Mouse (Mus musculus) left cerebral cortex, postnatal 4 days (tissue): ENCODE data around the gene Etfdh. TPM values are rescaled to one million over a fixed set of nuclear protein-coding genes. Genes with fewer than 3 reads are reported as not detected.

Source experiments
- DNase-seq: peaks from one replicate; pipeline ENCODE4 v3.0.0-alpha.2; 2022
- intact Hi-C: fragments of 180-260 bp; cut with DNase I; formaldehyde crosslinking; loops from one replicate; pipeline ENCODE4 v1.15.1; 2025
- total RNA-seq, 2 experiments: library from RNA; stranded (reverse); gene quantifications; 2 replicates each; pipeline ENCODE4 v1.2.3; 2021

Etfdh gene
- total RNA-seq = 10 to 100 TPM; 27.0 to 30.0 TPM

DNA sequence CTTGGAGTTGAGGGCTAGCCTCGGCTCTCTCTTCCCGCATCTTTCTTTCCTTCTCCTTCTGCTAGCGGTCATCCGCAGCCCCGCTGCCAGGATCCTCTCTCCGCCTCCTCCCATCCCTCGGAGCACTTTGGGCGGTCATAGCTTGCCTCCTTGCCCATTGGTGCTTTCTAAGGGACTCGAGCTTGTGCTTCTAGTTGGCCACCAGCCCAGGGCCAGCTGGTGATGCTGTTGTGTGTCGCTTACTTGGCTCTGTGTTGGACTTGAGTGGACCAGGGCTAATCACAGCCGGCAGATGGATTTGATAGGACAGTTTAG lies at the start of gene Etfdh:
Gene Etfdh (minus strand): TSS at position 85 of the 315 bp plus-strand sequence.
- peak; percentile 97 for DNase-seq
- intact Hi-C loops = no loop called here

DNA sequence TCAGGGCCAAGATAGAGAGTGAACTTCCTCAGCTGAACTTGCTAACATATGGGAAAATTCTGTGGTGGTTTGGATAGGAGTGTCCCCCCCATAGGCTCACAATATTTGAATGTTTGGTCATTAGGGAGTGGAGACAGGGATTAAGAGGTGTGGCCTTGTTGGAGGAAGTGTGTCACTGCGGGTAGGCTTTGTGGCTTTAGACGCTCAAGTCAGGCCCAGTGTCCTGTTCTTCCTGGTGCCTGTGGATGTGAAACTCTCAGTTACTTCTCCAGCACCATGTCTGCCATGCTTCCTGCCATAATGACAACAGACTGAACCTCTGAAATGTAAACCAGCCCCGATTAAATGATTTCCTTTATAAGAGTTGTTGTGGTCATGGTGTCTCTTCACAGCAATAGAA lies 47.1 kb upstream of the Etfdh start:
- DNase-seq = no peak
- intact Hi-C loops = no loop called here

DNA sequence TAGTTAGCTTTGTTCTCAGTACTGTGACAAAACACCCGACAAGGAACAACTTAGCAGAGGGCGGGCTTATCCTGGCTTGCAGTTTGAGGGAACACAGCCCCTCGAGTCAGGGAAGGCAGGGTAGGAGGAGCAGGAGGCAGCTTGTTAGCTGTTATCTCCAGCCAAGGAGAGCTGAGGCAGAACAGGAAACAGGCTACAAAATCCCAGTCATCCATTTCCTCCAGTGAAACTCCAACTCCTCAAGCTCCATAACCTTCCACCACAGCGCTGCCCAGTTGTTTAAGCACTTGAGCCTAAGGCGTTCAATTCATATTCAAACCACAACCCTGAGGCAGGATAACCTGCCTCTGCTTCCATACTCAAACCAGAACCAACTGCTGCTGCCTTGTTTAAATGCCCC lies 45.3 kb upstream of the Etfdh start:
- DNase-seq = no peak
- intact Hi-C loops = no loop called here

DNA sequence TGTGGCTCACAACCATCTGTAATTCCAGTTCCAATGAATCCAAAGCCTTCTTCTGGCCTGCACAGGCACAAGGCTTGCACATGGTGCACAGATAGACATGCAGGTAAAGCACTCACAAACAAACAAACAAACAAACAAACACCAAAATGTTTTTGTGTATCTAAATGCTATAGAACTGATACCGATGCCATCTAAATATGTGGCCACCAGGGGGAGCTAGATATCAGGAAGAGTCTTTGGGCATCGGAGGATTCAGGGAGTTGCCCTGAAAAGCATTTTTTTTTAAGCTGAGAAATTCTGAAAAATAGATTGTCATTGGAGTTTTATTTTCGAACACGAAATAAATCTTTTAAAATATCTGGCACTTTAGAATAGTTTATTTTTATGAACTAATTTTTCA lies 43.8 kb upstream of the Etfdh start:
- DNase-seq = peak; percentile 65
- intact Hi-C loops = loop anchor here (2.0 kb wide), 1 partner anchor 136 kb away; no protein-coding TSS in a partner anchor

DNA sequence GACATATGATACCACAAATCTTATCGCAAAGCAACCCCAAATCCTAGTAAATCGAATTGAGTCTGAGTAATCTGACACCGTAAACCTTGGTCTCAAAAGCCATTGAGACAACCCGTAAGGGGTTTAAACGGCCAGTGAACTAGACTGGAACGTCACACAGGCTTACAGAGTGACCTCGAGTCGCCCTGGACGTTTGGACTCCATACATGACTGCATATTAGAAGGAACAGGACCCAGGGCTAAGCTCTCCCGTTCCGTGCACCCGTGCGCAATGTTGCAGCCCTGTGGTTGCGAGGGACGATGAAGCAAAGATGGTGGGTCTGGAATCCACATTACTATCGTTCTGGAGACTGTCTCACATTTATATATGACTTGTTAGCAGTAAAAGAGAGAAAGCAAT lies 42.9 kb upstream of the Etfdh start:
- intact Hi-C loops = loop anchor here (2.0 kb wide), 1 partner anchor 137 kb away; no protein-coding TSS in a partner anchor
- DNase-seq = no peak

DNA sequence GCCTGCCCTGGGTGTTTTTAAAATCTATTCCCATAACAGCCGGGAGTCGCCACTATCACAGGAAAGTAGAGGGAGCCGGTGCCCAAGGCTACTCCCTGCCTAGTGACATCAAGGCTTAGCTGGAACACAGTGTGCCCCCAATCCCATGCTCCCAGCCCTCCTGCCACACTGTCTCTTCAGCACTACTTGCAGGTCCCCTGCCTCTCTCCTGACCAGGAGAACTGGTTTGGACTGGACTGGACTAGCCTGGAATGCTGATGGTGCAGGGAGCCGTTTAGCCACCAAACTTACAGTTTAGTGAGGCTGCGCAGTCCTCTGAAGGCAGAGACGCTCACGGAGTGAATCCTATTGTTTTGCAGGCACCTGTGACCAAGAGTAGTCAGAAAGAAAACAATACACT lies 41.3 kb upstream of the Etfdh start:
- intact Hi-C loops = no loop called here
- no peak for DNase-seq

DNA sequence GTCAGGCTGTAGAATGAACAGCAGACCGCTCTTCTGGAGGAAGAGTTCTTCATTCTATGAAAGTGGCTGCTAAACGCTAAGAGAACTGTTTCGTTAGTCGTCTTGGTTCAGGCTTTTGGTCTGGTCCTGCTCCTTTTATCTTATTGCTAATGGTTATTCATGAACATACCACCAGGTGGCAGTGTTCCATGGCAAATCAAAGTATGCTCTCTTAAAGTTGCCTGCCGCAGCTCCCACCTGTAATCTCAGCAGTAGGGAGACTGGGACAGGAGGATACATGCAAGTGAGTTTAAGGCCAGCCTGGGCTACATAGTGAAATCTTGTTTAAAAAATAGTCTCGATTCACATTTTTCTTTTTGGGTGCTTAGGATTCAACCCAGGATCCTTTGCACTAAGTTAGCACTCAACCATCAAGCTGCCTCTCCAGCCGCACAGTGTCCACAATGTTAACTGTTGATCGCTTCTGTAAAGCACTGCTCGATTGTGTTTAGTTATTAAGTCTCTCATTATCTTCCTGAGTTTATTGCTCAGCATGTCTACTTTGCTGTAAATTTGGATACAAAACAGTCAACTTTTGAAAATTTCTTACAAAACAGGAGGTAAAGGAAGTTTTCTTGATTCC lies 35.6 kb upstream of the Etfdh start:
- peak; percentile 26 for DNase-seq
- intact Hi-C loops = no loop called here

DNA sequence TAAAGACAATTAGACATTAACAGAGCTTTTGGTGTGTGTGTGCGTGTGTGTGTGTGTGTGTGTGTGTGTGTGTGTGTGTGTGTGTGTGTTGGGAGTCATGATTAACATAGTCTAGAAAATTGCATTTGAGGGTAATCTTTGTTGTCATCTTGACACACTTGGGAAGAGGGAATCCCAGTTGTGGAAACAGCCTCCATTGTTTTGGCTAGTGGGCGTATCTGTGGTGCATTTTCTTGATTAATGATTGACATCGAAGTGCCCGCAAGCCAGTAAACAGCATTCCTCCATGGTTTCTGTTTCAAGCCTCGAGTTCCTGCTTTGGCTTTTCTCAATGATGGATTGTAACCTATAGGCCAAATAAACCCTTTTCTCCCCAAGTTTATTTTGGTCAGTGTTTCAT lies 27.4 kb upstream of the Etfdh start:
- intact Hi-C loops = no loop called here
- no peak for DNase-seq

DNA sequence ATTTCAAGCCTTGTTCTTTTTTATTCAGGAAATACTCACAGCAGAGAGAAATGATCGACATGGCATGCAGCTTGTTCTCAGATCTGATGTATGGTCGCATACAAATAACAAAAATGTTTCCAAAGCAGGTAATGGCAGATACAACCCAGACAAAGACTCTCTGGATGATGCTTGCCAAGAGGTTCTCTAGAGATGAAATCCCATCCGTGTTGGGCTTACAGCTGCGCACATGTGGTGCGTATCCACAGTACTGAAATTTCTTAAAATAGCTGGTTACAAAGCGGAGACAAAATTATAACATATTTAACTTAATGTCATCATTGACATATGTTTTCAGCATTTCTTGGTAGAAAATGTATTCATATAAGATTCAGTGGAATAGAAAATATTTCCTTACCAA lies 22.8 kb upstream of the Etfdh start:
- intact Hi-C loops = no loop called here
- no peak for DNase-seq

DNA sequence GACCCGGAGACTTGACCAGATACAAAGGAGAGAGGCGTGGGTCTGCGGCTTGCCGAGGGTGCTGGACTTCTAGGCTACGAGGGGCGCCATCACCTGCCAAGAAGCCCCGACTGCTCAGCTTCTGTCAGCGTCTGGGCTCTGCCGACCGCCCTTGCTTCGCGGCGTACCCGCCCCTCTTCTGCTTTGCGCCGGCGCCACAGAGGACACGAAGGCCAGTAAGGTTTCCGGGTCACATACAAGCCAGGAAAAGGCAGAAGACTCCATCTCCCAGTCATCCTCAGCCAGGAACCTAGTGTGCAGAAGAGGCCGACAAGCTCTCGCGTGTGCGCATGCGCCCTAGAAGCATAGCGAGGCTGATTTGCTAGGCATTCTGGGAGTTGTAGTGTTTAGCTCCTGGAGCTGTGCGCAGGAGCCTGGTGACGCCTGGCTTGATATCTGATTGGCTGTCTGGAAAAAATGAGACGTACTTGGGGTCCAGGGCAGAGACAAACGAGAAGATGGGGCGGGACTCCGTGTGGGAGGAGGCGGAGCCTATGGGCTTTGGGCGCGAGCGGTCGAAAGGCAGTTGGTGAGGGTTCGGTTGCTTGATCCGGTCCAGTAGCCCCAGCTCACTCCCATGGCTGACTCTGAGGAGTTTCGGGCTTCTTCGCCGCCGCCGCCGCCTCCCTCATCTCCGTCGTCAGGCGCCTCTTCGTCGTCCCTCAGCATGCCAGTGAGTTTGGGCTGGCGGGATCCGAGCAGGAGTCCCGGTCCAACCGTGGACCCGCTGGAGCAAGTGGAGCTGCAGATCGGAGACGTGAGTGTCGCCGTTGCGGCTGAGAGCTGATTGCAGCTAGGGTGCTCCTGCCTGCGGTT lies 512 bp downstream of the Etfdh start, which contains the start of gene 4930579G24Rik:
Gene 4930579G24Rik (plus strand): TSS at position 519 of the 855 bp plus-strand sequence.
- intact Hi-C loops = no loop called here
- DNase-seq = peak; percentile 96

DNA sequence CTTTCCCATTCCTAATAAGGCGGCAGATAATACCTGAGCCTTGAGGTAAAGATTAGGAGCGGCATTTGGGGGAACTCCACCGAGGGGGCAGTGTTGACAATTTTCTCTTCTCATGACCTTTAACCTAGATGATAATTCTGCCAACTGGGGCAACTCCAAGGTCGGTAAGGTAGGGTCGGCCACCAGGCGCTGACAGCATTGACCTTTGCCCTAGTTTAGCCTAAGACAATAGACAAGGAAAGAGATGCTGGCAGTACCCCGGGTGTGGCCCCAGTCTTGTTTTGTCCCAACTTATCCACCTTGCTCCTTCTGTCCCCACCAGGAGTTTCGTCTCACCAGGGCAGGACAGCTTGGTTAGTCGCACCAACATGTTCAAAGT lies 1.1 kb downstream of the Etfdh start:
- intact Hi-C loops = no loop called here
- DNase-seq = no peak

DNA sequence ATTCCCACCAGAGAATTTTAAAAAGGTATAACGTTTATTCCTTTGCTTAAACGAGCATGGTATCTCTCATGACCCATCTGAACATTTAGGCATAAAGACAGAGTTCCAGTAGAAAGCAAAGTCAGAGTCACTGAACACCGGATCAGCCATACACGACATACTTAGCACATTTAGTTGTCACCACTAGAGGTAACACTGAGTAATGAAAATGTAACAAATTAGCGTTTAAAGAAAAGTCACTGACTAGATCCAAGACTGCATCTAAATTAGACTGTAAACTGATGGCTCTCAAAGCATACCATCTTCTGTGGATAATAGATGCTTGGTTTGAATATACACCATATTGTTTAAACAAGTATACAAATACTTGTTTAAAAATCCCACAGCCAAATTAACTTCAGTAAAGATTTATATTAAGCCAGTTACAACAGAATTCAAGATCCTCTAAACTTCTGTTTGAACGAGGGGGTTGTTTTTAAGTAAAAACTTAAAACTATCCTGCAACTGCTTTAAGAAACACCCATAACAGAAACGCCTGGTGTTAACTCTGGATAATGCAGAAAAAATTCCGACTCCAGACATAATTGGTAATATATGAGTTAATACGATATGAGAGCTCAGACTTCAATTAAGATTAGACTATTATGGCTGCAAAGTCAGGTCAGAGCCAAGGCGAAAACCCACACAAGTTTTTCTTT lies 1.7 kb downstream of the Etfdh start:
- DNase-seq = no peak
- intact Hi-C loops = no loop called here

DNA sequence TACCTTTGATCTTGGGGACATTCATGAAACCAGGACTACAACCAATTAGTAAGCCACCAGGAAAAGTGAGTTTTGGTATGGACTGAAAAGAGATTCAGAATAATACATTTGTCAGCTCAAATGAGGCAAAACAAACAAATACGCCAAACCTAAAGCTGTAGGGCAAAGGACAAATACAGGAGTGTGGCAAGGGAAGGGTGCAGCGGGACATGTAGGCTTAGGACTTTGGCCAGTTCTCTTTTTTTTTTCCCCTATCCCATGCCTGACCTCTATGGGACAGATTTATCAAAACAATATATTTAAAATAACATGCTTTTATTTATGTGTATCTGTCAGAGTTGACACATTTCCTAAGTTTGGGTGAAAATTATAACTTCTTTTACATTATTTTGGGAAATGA lies 19.4 kb downstream of the Etfdh start:
- DNase-seq = no peak

DNA sequence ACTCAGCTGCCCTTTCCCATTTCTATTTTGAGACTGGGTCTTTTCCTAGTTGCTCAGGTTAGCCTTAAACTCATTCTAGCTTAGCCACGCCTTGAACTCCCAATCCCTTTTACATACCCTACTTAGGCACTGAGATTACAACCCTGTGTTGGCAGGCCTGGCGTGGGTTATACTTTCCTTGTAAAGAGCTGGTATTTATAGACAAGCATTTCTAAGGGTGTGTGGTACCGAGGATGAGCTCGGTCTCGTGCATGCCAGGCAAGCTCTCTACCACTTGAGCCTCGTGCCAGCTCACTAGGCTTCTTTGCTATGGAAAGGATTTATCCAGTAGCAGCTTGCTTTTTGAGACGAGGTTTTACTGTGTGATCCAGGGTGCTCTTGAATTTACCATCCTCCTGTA lies 33.8 kb downstream of the Etfdh start:
- DNase-seq = no peak
- intact Hi-C loops = loop anchor here (5.0 kb wide), 1 partner anchor 523 kb away; no protein-coding TSS in a partner anchor

More for the DNA sequence above, 19.4 kb downstream of the Etfdh start:
- intact Hi-C loops = no loop called here

DNA sequence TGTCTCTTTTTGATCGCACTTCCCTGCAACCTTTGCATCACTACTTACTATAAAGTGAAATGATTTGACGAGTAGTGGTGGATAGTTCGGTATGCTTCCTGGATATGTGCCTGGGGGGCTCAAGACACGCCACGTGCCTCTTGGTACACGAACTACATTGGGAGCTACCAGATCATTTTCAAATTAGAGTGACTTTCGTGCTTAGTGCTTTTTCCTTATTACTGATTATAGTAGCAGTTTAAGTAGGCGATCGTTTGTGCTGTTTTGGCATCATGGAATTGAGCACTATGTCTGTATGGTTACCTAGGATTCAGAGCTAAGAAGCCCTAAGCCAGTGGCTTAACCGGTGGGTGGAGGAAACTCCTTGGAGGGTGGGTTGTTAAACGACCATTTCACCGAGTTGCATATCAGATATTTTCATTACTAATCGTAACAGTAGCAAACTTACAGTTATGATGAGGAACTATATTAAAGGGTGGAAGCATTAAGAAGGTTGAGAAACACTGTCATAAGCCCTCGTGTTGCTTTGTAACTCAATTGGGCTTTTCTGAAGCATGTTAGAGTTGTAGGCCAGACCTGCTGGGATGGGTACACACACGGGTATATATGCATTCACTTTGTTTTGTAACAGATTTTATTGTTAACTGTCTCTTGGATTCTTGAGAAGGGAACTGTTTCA lies 37.4 kb downstream of the Etfdh start:
- intact Hi-C loops = no loop called here
- DNase-seq = no peak

DNA sequence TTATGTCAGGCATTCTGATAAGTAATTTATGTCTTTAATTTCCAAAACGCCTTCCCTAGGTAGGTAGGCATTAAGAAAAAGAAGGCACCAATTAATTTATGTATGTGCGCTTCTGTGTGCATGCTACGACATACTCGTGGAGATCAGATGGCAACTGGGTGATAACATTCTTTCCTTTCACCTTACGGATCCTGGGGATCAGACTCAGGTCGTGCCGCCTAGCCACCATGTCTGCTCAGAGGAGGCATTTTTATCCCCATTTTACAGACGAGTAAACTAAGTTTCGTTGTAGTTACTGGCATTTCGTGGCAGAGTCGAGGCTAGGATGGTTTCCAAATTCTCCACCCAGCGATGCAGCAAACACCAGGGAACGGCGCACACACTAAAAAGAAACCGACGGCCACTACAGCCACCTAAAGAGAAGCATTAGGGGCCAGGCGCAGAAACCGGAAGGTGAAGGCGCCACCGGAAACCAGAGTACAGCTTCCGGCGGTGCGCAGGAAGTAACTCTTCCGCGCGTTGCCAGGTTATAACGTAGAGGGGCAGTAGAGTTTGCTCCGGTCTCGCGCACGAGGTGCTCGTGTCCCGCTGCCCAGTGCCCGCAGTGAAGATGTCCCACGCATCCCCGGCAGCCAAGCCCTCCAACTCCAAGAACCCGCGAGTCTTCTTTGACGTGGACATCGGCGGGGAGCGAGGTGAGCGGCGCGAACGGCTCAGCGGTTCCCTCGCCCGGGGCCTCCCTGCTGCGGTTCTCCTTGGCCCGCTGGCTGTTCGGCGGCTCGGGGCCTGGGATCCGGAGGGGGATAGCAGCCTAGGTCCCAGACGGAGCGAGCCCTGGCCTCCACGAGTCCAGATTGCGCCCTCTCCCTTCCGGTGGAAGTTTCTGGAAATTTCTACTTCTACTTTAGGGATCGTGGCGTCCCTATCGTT lies 38.2 kb downstream of the Etfdh start, which contains the start of gene Ppid:
Gene Ppid (plus strand): TSS at position 480 of the 930 bp plus-strand sequence.
- DNase-seq = peak; percentile 82
- intact Hi-C loops = no loop called here

DNA sequence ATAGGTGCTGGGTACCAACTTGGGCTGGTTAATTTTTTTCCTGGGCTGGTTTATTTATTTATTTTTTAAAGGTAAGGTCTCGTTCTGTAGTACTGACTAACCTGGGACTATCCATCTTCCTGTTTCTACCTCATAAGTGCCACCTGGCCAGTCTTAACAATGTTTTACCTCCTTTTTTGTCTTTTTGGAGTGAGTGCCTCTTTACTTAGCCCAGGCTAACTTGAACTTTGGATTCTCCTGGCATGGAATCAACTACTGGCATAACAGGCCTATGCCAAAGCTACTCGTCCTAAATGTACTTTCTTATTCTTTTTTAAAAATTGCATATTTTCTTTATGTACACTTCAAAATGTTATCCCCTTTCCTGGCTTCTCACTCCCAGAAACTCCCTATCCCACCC lies 39.6 kb downstream of the Etfdh start:
- intact Hi-C loops = loop anchor here (5.0 to 10.0 kb wide), 3 partner anchors 305 to 627 kb away; partner anchors contain the start of gene Rapgef2
- no peak for DNase-seq

DNA sequence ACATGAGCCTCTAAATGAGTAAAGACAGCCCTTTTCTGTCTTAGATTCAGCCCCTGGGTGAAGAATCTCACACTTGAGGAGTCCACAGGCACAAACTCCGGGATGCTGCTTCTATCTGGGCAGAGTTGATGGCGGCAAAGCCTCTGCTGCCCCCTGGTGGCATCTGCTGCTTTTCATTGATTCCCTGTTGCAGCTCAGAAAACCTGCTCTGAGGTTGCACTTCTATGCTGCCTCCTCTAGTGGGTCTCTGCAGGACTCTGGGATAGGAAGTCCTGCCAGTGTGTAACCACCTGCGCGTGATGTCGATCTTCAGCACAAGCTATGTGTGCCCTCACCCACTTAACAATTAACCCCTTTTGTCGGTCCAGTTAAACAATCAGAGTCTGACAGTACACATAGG lies 42.5 kb downstream of the Etfdh start:
- intact Hi-C loops = loop anchor here (2.0 to 10.0 kb wide), 4 partner anchors 302 to 625 kb away; partner anchors contain the start of gene Rapgef2
- DNase-seq = peak; percentile 92

DNA sequence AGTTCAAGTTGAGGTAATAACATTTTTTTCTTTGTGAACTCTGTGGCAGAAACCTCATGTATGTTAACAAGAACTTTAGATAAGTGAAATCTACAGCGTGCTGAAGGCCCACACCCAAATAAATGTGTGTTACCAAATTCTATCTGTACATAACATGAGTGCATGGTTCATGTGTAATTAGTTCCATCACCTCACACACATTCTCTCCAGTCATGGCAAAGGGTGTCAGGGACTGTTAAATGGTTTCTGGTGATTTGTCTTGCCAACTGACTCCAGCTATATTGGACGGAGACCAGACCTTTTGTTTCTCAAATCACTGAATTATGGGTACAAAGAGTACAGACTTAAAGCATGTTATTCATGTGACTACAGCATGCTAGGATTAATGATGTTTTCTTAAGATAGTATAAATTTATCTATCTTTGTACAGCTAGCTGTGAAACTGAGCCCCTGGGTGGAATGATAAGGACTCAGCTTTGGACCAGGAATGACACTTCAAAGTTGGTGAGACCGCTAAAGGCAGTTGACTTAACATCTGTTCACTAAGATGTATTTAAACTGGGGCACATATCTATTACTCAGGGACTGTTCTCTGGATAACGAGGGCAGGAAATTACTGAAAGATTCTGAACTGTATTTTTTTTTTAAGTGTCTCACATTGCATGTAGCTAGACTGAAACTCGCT lies 49.3 kb downstream of the Etfdh start:
- intact Hi-C loops = loop anchor here (10.0 kb wide), 1 partner anchor 295 kb away; the partner anchor contains the start of gene Rapgef2
- no peak for DNase-seq
